Mouse (Mus musculus) MN1 (cell line): ENCODE results near the gene Gm11042.

Experiments
- DNase-seq: peaks from one replicate; pipeline ENCODE4 v3.0.0-alpha.2; 2016; ENCODE audit warnings: low spot score

Gene Gm11042

GRCm38 (mm10) chr12:74316344-74316973 is at the start of gene Gm11042:
Gene Gm11042, minus strand, starts transcription at chr12:74316394.
- no peak for DNase-seq

- DNase-seq: no peak
These were observed 48.3 kb upstream of the Gm11042 start for GRCm38 (mm10) chr12:74364477-74364876.

DNA sequence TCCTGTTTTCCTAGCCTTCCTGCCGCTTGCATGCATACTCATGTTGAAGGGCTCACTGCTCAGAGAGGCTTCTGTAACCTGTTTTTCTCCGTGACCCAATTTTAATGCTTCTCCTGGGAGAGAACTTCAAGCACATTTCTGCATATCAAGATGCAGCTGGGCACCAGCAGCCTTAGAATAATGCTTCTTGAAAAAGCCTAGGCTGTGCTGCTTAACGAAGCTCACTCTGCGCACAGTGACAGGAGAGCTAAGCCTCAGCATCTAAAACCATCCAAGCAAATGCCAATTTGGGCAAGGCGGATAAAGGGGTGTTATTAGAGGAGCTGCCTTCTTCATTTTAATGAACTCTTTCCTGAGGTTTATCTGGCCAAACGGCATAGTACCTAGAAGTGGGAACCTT is 46.9 kb upstream of the Gm11042 start:
- DNase-seq: no peak

GRCm38 (mm10) chr12:74362453-74362852 is 46.3 kb upstream of the Gm11042 start:
- no peak for DNase-seq

GRCm38 (mm10) chr12:74359791-74360190 is 43.6 kb upstream of the Gm11042 start:
- no peak for DNase-seq

GRCm38 (mm10) chr12:74357806-74358205 is 41.6 kb upstream of the Gm11042 start:
- DNase-seq: no peak

- DNase-seq: no peak
These were observed 26.5 kb upstream of the Gm11042 start for GRCm38 (mm10) chr12:74342720-74343119.

GRCm38 (mm10) chr12:74340070-74340469 is 23.9 kb upstream of the Gm11042 start:
- DNase-seq: no peak

- DNase-seq: no peak
These were observed 17.5 kb upstream of the Gm11042 start for GRCm38 (mm10) chr12:74333706-74334105.

DNA sequence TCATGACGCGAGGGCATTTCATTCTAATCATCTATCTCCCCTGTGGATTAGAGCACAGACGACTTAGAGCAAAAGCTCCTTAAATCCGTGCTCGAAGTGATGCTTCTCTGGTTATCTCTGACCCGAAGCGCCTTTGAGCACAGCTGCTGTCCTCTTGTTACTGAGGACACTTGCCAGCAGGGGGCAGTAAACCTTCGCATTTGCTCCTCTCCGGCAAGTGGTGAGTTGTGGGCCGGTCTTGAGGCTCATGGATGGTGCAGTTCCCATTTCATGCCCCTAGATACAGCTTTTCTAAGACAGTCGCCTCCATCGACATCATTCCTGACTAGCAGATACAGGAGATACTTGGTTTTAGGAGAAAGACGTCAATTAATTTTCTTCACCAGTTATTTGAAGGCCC is 16.8 kb upstream of the Gm11042 start:
- no peak for DNase-seq

DNA sequence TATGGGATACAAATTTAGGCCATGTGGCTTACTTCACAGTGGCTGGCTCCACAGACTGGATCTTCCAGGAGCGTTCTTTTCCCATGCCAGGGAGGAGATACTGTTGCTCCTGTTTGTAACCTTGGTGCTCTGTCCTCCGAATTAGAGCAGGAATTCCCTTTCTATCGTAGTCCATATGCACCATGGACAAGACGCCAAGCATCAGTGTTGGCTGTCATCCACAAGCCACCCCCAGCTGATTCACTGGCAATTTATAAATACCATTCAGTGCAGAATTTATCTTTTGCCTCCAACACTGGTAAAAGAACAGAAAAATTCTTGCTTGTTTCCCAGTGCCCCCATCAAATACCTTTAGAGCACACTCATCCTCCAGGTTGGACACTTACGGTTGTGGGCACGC is 13.6 kb upstream of the Gm11042 start:
- DNase-seq: no peak

- DNase-seq: no peak
These were observed 10.4 kb upstream of the Gm11042 start for GRCm38 (mm10) chr12:74326644-74327043.

DNA sequence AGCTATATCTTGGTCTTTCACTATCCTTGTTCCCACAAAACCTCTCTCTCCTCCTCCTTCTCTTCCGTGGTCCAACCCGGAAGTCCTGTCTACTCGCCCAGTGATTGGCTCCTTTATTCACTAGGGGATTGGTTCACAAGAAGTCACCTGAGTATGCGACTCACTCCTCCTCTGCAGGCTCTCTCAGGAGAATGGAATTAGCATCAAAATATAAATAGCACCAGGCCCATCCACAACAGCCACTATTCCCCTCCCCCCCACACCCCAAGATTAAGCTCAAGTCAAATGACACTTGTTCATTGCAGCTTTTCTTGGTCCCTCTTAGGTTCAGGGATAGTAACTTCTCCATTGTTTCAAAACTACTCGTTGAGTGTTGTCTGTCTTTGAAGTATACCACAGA is 5.8 kb upstream of the Gm11042 start:
- no peak for DNase-seq

DNA sequence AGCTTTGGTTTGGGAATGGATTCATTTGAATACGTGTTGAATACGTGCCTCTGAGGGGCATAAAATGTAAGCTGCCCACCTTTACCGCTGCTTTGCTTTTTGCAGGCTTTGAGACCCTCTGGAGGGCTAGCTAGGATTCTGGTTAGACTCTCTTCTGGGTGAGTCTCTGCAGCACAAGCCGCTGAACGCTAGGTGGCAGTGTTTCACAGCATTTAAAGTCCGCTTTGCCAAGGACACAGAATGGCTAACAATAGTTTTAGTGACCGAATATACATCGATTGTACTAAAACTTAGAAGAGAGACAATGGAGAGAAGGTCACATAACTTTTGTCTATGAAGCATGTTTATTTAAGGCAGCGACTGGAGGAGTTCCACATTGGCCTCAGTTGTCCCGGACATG is 4.1 kb upstream of the Gm11042 start:
- DNase-seq: peak; percentile 60

- DNase-seq: peak; percentile 28
These were observed 980 bp upstream of the Gm11042 start for GRCm38 (mm10) chr12:74316989-74317759.

DNA sequence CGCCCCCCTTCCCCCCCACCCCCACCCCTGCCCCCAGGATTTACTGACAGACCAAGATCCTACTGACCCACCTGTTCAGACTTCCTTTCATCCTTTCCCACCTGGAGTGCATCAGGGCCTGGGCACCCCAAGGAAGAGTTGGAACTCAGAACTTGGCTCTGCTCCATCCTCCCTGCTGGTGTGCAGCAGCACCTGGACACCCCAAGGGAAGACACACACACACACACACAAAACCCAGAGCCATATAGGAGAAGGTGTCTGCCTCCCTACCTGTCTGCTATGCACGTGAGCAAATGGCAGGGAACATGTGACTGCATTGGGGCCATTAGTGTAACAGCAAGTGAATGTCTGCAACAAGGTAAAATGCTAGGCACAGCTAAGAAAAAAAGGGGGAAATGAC is 973 bp downstream of the Gm11042 start:
- no peak for DNase-seq

GRCm38 (mm10) chr12:74312611-74313010 is 3.6 kb downstream of the Gm11042 start:
- no peak for DNase-seq

- DNase-seq: no peak
These were observed 12.5 kb downstream of the Gm11042 start for GRCm38 (mm10) chr12:74303418-74304294.

- no peak for DNase-seq
These were observed 14.6 kb downstream of the Gm11042 start for GRCm38 (mm10) chr12:74301559-74301958.

DNA sequence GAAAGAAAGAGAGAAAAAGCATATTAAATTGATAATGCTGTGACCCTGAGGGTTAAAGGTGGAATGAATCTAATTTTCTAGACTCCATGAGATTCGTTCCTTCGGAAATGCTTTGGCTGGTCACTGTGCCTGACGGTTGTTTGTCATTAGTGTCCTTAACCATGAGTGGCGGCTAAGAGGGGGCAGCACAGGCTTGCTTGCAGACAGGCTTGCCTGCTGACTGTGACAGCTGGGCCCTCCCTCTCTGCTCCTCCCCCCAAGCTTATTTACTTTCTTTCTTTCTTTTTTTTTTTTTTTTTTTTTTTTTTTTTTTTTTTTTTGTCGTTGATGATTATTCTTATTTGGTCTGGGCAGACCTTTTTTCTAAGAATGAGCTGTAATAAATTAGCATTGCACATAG is 19.8 kb downstream of the Gm11042 start:
- DNase-seq: no peak

DNA sequence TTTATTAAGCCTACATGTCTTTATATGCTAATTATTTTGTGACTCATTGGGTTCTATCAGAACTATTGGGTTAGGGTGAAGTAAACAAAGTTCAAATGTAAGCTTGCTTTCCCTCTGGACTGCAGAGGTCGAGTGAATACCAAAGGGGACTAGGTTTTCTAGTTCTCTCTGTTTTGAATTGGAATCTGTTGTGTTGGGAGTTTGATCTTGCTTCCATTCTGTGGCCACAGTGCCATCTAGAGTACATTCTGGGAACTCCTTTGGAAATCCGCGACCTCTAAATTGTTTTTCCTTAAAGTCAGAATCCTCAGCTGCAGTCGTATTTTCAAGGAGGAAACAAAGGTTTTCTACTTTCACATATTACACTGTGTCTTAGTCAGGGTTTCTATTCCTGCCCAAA is 22.6 kb downstream of the Gm11042 start:
- DNase-seq: peak; percentile 21

GRCm38 (mm10) chr12:74290983-74291382 is 25.2 kb downstream of the Gm11042 start:
- DNase-seq: no peak

DNA sequence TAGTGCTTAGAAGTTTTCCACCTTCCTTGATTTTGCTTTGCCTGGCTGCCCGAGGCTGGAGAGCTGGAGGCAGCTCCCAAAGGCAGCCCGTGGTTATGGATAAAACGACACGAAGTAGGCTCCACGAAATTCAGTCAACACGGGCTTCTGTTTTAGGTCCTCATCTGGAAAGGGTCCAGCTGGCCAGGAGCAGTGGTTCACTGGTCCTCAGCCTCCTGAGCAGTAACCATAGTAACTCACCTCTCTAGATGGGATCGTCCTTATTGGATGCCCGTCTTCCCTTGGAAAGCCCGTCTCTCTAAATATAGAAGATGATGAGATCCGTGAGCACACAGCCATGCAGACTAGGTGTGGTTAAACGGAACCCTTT is 31.5 kb downstream of the Gm11042 start:
- no peak for DNase-seq
